Mouse (Mus musculus): ENCODE measurements around the gene Upk1b.

- TF ChIP-seq CTCF (conservative IDR thresholded peaks at IDR 0.05; ENCODE audit: low read length) (no peak), POU5F1 (IDR thresholded peaks at IDR 0.05; ENCODE audit: borderline replicate concordance, low read length) (no peak)
These were observed 31.7 kb downstream of the Upk1b start for GRCm38 (mm10) chr16:38768386-38768785.

Data from E14TG2a.4 (cell line).